Mouse (Mus musculus) CD8-positive naive resting alpha-beta T cell, adult 2 months (primary cell): ENCODE results near the gene Shox2.

Source experiments
- DNase-seq, 2 experiments: peaks; one replicate each; pipeline ENCODE4 v3.0.0; 2022; ENCODE audit warnings: low read depth in 2 of 2, low spot score in 2 of 2

Shox2 gene

DNA sequence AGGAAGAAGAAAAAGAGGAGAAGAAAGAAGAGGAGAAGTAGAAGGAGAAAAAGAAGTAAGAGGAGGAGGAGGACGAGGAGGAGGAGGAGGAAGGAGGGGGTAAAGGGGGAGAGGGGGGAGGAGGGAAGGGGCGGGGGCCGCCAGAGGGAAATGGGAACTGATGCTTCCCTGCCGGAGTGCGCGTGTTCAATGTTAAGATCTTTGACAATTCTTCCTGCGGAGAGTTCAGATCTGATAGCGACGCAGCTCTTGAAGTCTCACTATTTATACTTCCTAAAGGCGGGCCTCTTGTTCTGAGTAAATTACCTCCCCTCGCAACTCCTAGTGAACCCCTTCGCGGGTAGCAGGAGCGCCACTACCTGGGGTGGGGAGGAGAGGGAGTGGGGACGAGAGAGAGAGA, at the start of gene Shox2:
Gene Shox2, minus strand, starts transcription at position 66 of the 400 bp plus-strand sequence.
- no peak for DNase-seq

DNA sequence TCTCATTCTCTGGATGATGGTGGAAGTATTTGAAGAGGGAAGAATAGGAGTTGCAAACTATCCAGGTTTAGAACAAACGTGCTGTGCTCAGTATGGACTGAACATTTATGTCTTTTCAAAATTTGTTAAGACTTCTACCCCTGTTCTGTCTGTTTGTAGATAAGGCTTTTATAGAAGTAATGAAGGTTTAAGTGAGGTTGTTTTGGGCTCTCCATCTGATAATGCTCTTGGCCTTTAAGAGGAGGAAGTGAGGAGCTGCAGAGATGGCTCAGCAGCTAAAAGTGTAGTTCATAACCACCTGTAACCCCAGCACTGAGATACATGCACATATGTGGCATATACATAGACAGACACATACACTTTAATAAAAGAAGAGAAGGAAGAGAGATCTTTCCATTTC, 15.2 kb upstream of the Shox2 start:
- no peak for DNase-seq

DNA sequence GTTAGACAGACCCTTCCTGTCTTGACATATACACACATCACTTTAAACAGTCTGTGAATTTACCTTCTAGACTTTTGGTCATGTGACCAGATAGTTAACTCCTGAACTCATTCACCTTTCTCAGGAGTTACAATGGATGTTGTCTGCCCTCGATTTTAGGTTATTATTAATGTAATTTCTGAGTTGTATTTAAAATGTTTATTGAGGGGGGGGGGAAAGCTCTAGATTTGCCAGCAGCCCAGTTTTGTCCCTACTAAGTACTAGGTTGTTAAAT, 4.7 kb upstream of the Shox2 start:
- no peak for DNase-seq

DNA sequence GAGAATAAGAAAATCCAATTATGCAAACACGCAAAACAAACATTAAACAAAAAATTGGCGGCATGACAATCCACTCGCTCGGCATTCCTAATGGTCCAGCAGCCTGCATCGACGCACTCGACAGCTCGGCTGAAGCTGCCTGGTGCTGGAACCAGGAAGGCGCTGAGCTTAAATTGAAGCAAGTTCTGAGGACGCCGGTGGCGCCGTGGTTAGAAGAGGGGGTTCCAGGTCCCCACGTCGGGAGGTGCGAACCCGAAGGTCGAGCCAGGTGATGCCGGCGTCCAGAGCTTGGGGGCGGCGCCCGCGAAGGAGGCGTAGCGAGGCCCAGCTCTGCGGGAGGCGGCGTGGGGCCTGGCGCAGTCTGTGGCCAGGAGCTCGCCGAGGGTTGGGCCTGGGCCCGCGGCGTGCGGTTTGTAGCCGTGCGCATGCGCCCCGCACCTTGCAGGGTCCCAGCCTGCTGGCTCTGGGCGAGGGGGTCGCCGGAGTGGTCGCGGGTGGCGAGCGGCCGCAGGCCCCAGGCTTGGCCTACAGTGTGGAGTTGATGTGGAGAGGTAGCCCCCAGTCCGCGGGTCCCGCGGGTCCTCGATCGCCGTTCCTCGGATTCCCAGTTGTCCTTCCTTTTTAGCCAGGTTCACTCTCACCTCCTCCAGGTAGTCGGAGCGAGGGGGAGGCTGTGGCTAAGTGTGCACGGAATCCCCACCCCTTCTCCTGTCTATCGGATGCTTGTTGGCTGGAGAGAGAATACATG, 4.1 kb upstream of the Shox2 start:
- DNase-seq: peak; percentile 47 to 66

DNA sequence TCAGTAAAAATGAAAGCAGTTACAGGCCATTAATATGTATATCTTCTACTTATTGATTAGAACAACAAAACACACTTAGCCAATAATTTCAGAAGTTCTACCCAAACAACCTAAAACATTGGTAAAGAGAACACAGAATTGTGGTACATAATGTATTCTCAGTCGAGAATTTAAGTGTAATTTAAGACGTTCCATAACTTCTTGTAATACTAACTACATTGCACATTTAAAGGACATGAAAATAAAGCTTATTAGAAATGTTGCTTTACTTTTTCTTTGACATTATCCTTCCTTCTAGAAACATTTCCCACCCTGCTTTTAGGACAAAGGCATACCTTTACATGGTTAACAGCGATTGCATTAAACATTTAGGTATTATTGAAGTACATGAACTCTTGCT, 1.9 kb upstream of the Shox2 start:
- no peak for DNase-seq

DNA sequence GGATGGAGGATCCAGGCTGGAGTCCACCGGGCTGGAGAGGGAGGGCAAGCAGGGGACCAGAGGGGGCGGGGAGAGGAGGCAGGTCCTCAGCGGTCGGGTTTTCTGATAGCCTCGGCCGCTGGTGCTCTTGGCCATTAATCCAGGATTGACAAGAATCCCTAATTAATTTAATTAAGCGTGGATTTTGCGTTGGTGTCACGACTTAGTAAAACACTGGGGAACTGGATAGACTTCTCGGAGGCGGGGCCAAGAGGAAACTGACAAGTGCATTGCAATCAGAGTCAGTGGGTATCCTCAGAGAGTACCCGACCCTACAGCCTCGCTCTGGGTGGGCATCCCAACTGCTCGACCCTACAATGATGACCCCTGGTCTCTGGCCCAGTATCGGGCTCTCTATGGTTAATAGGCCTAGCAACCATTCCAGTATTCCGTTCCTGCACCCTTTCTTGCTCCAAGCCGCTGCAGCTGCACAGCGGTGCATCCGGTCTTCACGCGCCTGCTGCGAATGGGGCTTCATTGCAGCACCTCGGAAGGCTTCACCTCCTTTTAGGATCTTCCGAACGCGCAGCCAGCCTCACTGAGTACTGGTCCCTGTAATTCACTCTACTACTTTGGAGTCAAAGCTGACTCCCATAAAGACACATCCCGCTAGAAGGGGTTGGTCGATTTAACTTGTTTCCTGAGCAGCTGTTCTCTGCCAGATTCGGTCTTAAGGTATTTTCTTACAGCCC, 775 bp upstream of the Shox2 start:
- peak; percentile 44 to 45 for DNase-seq

DNA sequence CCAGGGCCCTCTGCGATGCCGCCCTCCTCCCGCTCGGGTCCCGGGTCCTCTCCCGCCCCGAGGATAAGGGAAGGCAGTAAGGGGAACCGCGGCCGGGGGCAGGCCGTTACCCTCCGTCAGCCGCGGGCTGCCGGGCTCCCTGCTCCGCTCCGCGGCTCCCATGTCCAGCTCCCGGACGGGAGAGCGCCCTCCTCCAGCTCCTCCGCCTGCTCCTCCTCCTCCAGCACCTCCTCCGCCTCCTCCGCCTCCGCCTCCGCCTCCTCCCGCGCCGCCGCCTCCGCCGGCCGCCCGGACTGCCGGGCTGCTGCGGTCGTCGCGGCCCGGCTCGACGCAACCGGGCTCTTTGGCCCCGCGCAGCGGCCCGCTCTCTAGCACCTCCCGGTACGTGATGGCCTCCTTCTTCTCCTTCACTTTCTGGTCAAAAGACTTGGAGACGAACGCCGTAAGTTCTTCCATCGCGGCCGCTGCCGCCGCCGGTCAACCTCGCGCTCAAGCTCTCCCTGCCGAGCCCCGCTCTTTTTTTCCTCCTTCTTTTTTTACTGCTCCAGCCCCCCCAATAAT, 390 bp downstream of the Shox2 start, which contains the start of gene Rsrc1:
Gene Rsrc1, plus strand, starts transcription at position 290 of the 561 bp plus-strand sequence.
- DNase-seq: no peak

DNA sequence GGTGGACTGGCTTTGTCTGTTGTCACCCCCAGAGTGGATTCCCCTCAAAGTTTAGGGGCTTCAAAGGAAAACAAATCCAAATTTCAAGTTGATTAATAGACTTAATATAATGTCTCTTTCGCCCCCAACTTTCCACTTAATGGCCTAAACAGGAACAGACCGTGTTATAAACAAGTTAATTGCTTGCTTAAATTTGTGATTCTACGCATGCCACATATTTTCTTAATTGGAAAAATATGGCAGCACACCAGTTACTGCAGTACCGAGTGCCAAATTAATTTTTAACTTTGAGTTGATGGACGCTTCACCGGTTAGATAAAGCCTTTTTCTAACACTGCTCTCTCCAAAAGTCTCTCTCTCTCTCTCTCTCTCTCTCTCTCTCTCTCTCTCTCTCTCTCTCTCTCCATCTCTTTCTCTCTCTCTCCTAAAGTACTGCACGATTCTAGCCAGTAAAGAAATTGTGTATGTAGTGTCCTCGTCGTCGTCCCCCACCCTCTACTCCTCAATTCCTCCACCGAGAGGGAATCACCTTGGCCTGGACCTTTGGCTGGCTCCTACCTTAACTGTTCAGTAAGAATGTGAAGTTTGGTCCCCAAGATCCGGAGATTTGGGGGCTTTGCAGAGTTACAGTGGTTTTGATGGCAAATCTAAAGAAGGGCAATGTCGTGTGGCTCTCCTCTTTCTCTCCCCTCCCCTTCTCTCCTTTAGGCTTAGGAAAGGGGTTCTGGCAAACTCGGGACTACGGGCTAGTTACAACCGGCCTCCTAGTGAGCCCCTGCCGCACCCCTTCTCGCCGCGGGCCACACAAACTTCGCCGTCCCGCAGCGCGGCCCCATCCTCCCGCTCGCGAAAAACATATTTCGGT, 1.2 kb downstream of the Shox2 start:
- DNase-seq: no peak

DNA sequence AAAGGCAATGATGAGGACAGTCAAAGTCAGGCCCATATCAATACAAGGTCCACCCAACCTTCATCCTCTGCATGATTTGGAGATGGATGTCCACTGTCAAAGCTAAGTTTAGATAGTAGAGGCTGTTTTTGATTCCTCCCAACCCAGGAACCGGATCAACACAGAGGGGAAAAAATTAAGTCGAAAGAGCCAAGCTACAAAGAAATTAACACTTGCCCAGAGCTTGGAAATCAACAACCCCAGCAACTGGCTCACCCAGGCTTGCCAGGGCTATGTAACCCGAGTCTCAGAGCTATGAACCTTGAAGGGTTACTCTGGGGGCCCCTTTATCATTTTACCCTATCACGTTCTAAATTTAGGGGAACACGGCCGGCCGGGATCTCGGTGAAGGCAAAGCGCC, 2.1 kb downstream of the Shox2 start:
- DNase-seq: no peak

DNA sequence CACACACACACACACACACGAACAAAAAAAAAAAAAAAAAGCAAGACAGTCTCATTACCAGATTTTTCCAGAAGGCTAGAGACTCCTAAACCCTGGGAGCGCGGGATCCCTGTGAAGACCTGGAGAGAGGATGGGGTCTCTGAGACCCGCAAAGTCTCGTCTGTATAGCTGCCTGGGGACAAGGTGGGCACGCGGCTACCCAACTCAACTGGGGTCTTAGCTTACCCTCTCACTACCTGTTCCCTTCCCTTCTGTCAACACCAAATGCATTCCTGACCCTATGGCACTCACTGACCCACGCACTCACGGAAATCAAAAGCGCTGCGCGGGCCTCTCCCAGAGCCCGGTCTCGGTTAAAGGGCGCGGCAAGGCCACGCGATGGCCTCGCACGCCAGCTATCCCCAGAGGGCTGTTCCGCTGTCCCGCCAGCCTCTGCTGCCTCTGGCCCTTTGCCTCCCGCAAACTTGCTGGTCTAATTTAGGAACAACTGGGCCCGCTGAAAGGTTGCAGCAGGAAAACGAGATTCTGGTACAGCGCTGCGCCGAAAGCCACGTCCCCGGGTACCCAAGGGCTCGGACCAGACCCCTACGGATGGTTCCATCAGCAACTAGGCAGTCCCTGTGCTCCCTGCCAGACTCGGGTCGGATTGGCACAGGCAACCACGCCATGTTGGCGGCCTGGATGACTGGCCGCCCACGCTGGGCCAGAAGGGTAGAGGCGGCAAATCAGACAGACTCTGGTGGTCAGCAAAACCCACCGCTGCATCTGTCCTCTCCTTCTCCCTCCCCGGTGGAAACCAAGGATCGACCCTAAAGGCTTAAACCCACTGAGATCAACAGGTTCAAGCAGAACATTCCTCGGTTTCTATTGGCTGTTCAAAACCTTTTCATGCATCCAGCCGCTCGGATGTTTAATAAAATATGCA, 2.9 kb downstream of the Shox2 start:
- DNase-seq: no peak

DNA sequence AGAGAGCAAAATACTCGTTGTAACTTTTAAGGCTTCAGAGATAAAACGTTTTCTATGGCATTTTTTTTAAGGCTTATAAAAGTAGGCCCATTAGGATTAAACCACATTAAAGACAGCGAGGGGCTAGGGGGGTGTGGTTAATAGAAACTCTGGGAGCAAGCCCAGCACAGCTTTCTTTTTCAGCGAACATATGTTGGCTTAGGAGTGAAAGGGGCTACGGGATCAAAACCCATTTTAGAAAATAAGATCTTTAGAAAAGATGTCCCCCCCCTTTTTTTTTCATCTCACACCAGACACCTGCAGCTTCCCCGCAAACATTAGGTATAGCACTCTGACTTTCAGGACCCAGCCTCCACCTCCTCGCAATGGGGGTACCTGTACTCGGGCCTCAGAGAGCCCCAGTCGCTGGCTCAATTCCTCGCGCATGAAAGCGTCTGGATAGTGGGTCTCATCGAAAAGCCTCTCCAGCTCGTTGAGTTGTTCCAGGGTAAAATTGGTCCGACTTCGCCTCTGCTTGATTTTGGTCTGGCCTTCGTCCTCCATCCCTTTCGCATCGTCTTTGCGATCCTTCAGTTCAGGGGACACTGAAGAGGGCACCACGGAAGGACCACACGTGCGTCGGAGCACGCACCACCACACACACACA, 3.6 kb downstream of the Shox2 start:
- no peak for DNase-seq

DNA sequence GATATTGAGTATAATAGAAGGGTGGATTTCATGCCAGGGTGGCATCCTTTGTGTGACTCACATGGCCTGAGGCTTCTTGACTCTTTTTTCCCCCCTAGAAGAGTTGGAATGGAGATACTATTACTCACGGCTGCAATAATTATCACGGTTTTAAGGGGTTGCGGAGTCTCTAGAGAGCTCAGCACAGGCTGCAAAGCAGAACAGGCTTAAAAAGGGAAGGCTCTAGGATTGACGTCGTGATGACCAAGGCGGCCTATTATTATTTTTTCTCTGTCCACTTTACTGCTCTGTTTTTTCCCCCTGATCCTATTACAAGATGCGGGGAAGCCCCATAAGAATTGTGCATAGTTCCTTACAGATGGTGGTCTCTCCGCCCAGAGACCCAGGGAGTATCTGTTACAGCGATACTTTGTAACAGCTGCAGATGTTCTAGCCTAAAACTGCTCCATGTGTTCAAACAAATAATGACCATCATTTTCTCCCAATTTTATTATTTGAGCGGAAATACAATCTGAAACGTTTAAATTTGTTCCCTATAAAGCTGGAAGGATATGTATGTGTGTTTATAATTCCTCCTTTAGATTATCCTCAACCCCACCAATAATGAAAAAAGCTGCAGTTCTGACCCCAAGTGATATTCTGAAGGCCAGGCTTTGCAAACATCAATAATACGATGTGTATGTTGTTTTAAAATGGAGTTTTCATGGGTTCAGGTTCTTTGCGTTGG, 4.5 kb downstream of the Shox2 start:
- no peak for DNase-seq

DNA sequence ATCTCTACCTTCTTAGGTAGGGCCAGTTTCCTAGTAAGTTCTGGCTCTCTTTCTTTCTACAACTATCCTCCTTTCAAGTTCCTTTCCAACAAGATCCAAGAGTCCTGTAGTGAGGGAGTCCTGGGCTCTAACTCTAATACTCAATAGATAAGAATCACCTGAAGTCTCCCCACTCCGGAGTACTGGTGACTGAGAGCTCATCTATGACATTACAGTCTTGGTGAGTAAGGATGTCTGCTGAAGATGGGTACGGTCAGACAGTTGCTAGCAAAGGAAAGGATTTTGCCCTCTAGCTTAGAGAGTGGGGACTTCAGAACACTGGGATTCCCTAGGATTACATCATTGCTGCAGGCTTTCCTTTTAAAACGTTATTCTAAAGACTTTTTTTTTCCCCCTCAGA, 7.1 kb downstream of the Shox2 start:
- no peak for DNase-seq

DNA sequence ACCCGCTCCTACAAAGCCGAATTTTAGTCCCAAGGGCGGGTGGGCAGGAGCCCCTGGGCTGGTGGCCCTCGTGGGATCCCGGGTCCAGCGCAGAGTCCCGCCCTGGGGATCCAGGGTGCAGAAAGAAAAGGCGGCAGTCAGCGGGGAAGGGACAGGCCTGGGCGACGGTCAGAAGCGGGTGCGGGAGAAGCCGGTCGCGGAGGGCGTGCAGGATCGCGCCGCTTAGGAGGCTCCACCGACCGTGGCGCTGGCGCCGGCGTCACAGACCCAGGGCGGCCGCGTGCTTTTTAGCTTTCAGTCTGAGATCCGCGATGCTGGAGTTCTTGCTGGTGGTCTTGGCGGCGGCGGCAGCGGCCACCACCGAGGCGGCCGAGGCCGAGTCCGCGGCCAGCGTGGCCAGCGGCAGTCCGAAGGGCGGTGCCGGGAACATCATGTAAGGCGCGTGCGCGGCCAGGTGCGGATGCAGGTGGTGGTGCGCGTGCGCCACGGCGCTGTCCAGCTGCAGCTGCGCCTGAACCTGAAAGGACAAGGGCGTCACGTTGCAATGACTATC, 8.1 kb downstream of the Shox2 start:
- no peak for DNase-seq

DNA sequence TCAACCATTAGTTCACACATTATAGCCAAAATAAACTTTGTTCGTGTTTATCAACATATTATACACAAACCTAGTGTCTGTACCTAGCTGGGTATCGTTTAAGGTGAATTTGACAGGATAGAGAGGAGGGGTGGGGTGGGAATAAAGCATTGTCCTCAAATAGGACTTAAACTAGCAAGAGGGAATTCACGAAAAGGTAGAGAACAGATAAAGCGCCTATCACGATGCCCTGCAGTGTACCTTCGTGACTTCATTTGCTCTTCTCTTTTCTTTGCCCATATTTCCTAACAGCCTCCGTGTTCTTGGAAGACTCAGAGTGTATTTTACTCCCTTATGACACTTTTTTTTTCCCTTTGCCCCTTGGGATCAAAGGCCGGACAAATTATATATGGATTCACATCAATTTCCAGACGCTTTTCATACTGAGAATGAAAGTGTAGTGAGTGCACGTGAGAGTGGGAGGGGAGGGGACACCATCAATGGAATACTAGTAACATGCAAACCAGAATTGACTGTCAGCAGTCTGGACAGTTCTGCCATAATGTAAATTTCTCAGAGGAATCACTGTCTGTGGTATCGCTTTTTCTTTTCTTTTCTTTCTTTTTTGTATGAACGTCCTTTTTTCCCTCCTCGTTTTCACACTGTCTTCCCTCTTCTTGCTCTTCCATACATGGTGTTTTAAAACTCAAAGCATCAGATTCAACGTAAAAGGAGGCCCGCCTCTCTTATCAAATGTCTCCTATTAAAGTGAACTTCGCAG, 9.2 kb downstream of the Shox2 start:
- no peak for DNase-seq

DNA sequence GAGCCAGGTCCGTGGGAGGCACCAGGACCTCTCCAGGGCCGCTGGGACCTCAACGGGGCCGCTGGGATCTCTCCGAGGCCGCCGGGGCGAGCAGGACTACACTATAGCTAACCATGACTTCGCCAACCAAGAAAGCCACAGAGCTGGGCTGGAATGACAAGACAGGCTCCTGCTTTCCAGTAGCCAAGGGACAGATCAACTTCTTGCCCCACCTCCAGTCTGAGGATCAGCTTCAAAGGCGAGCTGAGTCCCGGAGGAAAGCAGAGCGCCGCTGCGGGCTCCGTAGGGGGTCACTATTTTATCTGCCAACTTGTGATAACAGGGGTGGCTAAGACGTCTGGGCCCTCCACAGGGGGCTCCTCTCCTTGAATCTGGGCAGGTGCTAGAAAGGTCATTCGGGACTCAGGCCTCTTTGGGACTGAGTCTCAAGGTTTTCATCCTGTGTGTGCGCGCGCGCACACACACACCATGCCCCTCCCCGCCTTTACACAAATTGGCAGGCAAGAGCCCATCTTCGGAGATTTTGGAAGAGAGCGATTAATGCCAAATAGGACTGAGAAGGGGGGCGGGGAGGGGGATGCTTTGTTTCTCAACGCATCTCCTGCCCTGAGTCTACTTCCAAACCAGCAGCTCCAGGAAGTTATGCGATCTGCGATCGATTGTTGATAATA, 10.8 kb downstream of the Shox2 start:
- no peak for DNase-seq

DNA sequence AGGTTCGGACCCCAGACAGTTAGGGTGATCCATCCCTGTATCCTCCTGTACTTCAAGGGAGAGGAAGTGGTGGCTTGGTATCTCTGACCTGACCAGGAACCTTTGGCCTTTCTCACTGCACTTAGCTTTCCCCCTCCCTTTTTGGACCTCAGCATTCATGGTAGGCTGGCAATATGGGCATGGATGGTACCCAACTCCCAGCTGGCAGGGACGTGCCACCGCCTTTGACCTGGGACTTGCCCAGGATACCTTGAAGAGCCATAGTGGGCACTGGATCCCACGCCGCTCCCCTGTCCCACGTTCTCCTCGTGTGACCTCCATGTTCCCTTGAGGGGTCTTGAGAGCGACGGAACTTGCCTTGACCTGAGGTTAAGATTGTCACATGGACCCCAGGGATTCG, 11.3 kb downstream of the Shox2 start:
- DNase-seq: no peak

DNA sequence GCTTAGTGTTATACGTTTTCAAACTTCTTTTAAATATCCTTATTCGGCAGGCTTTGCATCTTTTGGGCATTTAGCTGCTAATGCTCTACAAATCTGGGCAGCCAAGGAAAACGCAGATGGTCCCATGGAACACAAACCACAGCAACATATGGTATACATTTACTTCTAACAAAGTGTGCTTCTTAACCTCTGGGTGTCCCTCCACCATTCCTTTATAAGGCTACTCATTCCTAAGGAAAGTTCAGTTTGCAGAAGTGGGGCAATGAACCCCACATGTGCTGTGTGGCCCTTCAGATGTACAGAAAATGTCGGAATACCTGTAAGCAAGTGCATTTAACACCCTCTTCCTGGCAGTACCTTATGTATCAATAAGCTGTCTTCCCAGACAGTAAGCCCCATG, 14.1 kb downstream of the Shox2 start:
- DNase-seq: no peak
